Mouse (Mus musculus) mesoderm, embryonic 11.5 days (tissue): ENCODE results near the gene Gale.
"Not testable (repeated sequence)": the region's sequence is repeated elsewhere in the genome, so short reads cannot be mapped to it uniquely, and the experiment has no call there.

Experiments
- DNase-seq: peaks from one replicate; pipeline ENCODE4 v3.0.0-alpha.2; 2012; ENCODE audit warnings: low read depth, low spot score

Gene Gale

GRCm38 (mm10) chr4:135970585-135970984 lies 7.1 kb downstream of the Gale start:
- DNase-seq, result no peak

- no peak for DNase-seq
These were observed 8.5 kb downstream of the Gale start for GRCm38 (mm10) chr4:135971805-135972555.

GRCm38 (mm10) chr4:135972556-135972906 lies 9.0 kb downstream of the Gale start, which contains the start of gene Lypla2:
Gene Lypla2 (minus strand): TSS chr4:135972626.
- peak; percentile 74 for DNase-seq

GRCm38 (mm10) chr4:135972911-135973811 lies 9.6 kb downstream of the Gale start:
- DNase-seq, result no peak

- no peak for DNase-seq
These were observed 12.6 kb downstream of the Gale start for GRCm38 (mm10) chr4:135976146-135976545.

GRCm38 (mm10) chr4:135980223-135980622 lies 16.7 kb downstream of the Gale start:
- DNase-seq, result not testable (repeated sequence)

- no peak for DNase-seq
These were observed 18.1 kb downstream of the Gale start for GRCm38 (mm10) chr4:135981524-135982063.

- DNase-seq, result no peak
These were observed 21.0 kb downstream of the Gale start for GRCm38 (mm10) chr4:135984556-135984955.

GRCm38 (mm10) chr4:135985193-135985592 lies 21.7 kb downstream of the Gale start:
- DNase-seq, result no peak

GRCm38 (mm10) chr4:135985769-135986168 lies 22.2 kb downstream of the Gale start:
- DNase-seq, result no peak

GRCm38 (mm10) chr4:135986301-135986942 lies 22.9 kb downstream of the Gale start:
- no peak for DNase-seq

- DNase-seq, result peak; percentile 96
These were observed 23.6 kb downstream of the Gale start, which contains the start of gene Pithd1 for GRCm38 (mm10) chr4:135986943-135987710. Gene Pithd1 (minus strand): TSS chr4:135987264.

- DNase-seq, result no peak
These were observed 24.2 kb downstream of the Gale start for GRCm38 (mm10) chr4:135987714-135988113.

GRCm38 (mm10) chr4:135993941-135994340 lies 30.4 kb downstream of the Gale start:
- no peak for DNase-seq

GRCm38 (mm10) chr4:135995118-135995517 lies 31.6 kb downstream of the Gale start:
- no peak for DNase-seq

GRCm38 (mm10) chr4:136004107-136004675 lies 40.7 kb downstream of the Gale start:
- DNase-seq, result no peak

GRCm38 (mm10) chr4:136004921-136005320 lies 41.4 kb downstream of the Gale start:
- no peak for DNase-seq

GRCm38 (mm10) chr4:136006821-136007220 lies 43.3 kb downstream of the Gale start:
- no peak for DNase-seq

- no peak for DNase-seq
These were observed 45.4 kb downstream of the Gale start for GRCm38 (mm10) chr4:136008782-136009447.

GRCm38 (mm10) chr4:136010586-136010985 lies 47.1 kb downstream of the Gale start:
- no peak for DNase-seq
